Mouse (Mus musculus) neutrophil, adult 5-6 weeks (primary cell): ENCODE data around the gene Trim43b. TPM values are rescaled to one million over a fixed set of nuclear protein-coding genes. Genes with fewer than 3 reads are reported as not detected.
"Not testable (repeated sequence)": the region's sequence is repeated elsewhere in the genome, so short reads cannot be mapped to it uniquely, and the experiment has no call there.

Source experiments
- ATAC-seq: fragments of 151-379, 151-347 bp; 2 replicates; pipeline ENCODE4 v1.8.0; 2017; ENCODE audit warnings: mild to moderate bottlenecking, moderate TSS enrichment; ENCODE audit not compliant: insufficient number of reproducible peaks, poor library complexity, low FRiP score, severe bottlenecking; ENCODE audit errors: extremely low read depth
- total RNA-seq: library from RNA; stranded (forward); fragments of 200-1000 nt; gene quantifications from 2 replicates; pipeline ENCODE4 v1.2.3, GENCODE M21; 2017

The Trim43b gene
- total RNA-seq = not detected in 2 replicates

- not testable (repeated sequence) for ATAC-seq
These were observed at the start of gene Trim43b for GRCm38 (mm10) chr9:89092735-89093134. TSS of gene Trim43b (minus strand) at chr9:89092835.

DNA sequence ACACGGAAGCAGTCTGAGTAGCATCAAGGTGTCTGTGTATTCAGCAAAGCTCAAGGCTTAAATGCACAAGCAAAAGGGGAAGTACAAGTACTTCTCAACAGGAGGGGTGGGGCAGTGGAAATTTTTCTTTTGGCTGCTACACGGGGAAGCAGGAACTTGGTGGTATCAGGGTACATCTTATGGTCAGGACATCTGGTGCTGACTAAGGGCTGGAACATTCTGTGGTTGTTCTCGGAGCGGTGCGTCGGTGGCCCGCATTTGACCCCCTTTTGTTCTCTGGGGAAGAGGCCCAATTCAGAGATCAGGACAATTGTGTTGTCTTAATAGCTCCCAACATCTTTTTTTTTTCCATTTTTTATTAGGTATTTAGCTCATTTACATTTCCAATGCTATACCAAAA is 11.9 kb upstream of the Trim43b start:
- ATAC-seq = not testable (repeated sequence)

GRCm38 (mm10) chr9:89086746-89087145 is 5.9 kb downstream of the Trim43b start:
- ATAC-seq = not testable (repeated sequence)

DNA sequence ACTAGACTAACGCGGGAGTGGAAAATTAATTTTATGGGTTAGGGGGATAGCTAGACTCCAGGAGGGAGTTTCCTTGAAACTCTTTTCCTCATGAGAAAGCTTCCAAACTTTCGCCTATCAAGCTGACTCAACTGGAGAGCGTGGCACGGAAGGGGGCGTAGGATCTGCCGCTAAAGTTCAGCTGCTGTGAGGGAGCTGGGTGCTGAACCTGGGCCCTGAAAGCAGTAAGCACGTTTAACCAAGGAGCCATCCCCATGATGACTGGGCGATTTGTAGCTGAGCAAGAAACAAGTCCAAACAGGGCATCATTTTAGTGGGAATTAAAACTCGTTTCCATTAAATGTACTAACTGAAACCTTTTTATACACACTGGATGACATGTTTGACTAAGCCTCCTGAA is 13.0 kb downstream of the Trim43b start:
- ATAC-seq = not testable (repeated sequence)

- not testable (repeated sequence) for ATAC-seq
These were observed 16.1 kb downstream of the Trim43b start for GRCm38 (mm10) chr9:89076508-89076907.

- not testable (repeated sequence) for ATAC-seq
These were observed 25.5 kb downstream of the Trim43b start for GRCm38 (mm10) chr9:89067143-89067501.

GRCm38 (mm10) chr9:89066378-89067142 is 26.1 kb downstream of the Trim43b start:
- ATAC-seq = peak; percentile 100

Other genes starting within 250 kb of the Trim43b start
- 4.9 and 10.6 TPM in 2 replicates for gene Bcl2a1a, start 135.9 kb downstream of the Trim43b start, total RNA-seq
- gene Bcl2a1b, start 106.4 kb upstream of the Trim43b start, total RNA-seq = 42.9 and 65.7 TPM in 2 replicates
- gene Gm29094, start 106.5 kb upstream of the Trim43b start, total RNA-seq = 0.98 TPM in 1 of 2 replicates, not detected in the other
- gene Mthfs, start 117.8 kb upstream of the Trim43b start, total RNA-seq = 61.8 and 80.5 TPM in 2 replicates